Mouse (Mus musculus) WW6 (cell line): ENCODE measurements around the gene Rere.

Experiments used
- DNase-seq: peaks from one replicate; pipeline ENCODE4 v3.0.0-alpha.2; 2013; ENCODE audit warnings: low read depth, low spot score

Rere gene

GRCm38 (mm10) chr4:150281018-150281761, at the start of gene Rere:
TSS of gene Rere (plus strand) at chr4:150281646.
- peak; percentile 89 for DNase-seq

GRCm38 (mm10) chr4:150231871-150232270, 49.6 kb upstream of the Rere start:
- DNase-seq = no peak

GRCm38 (mm10) chr4:150234599-150235327, 46.7 kb upstream of the Rere start:
- no peak for DNase-seq

GRCm38 (mm10) chr4:150235585-150235984, 45.9 kb upstream of the Rere start:
- no peak for DNase-seq

- DNase-seq = no peak
Observed at GRCm38 (mm10) chr4:150236031-150236430, 45.4 kb upstream of the Rere start.

- peak; percentile 95 for DNase-seq
Observed at GRCm38 (mm10) chr4:150236521-150237481, 44.6 kb upstream of the Rere start, which contains the start of gene Eno1. TSS of gene Eno1 (plus strand) at chr4:150236721.

- no peak for DNase-seq
Observed at GRCm38 (mm10) chr4:150237636-150238361, 43.6 kb upstream of the Rere start.

- no peak for DNase-seq
Observed at GRCm38 (mm10) chr4:150238433-150239086, 42.9 kb upstream of the Rere start.

- no peak for DNase-seq
Observed at GRCm38 (mm10) chr4:150239087-150239480, 42.4 kb upstream of the Rere start.

GRCm38 (mm10) chr4:150239503-150239902, 41.9 kb upstream of the Rere start:
- no peak for DNase-seq

- DNase-seq = peak; percentile 97
Observed at GRCm38 (mm10) chr4:150239951-150240368, 41.5 kb upstream of the Rere start.

- no peak for DNase-seq
Observed at GRCm38 (mm10) chr4:150240381-150240886, 41.0 kb upstream of the Rere start.

GRCm38 (mm10) chr4:150241708-150242107, 39.7 kb upstream of the Rere start:
- DNase-seq = no peak

GRCm38 (mm10) chr4:150242745-150243144, 38.7 kb upstream of the Rere start:
- DNase-seq = no peak

GRCm38 (mm10) chr4:150245876-150246275, 35.6 kb upstream of the Rere start:
- no peak for DNase-seq

GRCm38 (mm10) chr4:150248009-150248408, 33.4 kb upstream of the Rere start:
- peak; percentile 61 for DNase-seq

- no peak for DNase-seq
Observed at GRCm38 (mm10) chr4:150248917-150249316, 32.5 kb upstream of the Rere start.

GRCm38 (mm10) chr4:150249731-150250270, 31.6 kb upstream of the Rere start:
- no peak for DNase-seq

GRCm38 (mm10) chr4:150250549-150251422, 30.7 kb upstream of the Rere start:
- DNase-seq = no peak
